Mouse (Mus musculus) embryo, embryonic 11 days (tissue): ENCODE results near the gene Gm21913.
"Not testable (repeated sequence)": the region's sequence is repeated elsewhere in the genome, so short reads cannot be mapped to it uniquely, and the experiment has no call there.

Experiments used
- DNase-seq: peaks from one replicate; pipeline ENCODE4 v3.0.0-alpha.2; 2015

Gene Gm21913

DNA sequence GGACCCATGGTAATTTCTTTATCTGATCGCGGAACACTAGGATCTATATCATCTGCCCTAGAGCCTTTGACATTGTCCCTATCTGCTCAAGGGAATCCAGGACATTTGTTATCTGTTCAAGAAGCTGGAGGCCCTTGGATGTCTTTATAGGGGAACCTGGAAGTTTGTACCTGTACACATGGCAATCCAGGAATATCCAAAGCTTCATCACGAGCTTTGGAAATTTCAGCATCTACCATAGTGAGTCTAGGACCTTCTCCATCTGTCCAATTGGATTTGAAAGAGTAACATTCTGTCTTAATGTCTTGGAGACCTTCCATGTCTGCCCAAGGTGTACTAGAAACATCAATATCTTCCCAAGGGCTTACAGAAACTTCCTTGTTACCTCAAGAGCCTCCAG, at the start of gene Gm21913:
Gm21913 (plus strand) TSS at position 301 of the 400 bp plus-strand sequence.
- not testable (repeated sequence) for DNase-seq
